Mouse (Mus musculus) gonadal fat pad, adult 2 months (tissue): ENCODE measurements around the gene Plekhh2. TPM values are rescaled to one million over a fixed set of nuclear protein-coding genes. Genes with fewer than 3 reads are reported as not detected.

Experiments used
- DNase-seq: peaks from one replicate; pipeline ENCODE4 v3.0.0-alpha.2; 2012; ENCODE audit warnings: low read depth
- polyA plus RNA-seq: library from polyadenylated mRNA; depleted of rRNA; stranded (reverse); fragments of >200 nt; gene quantifications from 2 replicates; pipeline ENCODE4 v1.2.3, GENCODE M21; 2012; rRNA removed

The Plekhh2 gene
- polyA plus RNA-seq, 1 experiment, result 5.8 TPM

- DNase-seq, result no peak
Measured at GRCm38 (mm10) chr17:84644292-84645050, 132.8 kb downstream of the Plekhh2 start.

- DNase-seq, result no peak
Measured at GRCm38 (mm10) chr17:84645119-84645518, 133.4 kb downstream of the Plekhh2 start.

- DNase-seq, result no peak
Measured at GRCm38 (mm10) chr17:84645894-84646293, 134.2 kb downstream of the Plekhh2 start.

- DNase-seq, result no peak
Measured at GRCm38 (mm10) chr17:84646477-84646876, 134.8 kb downstream of the Plekhh2 start.

- DNase-seq, result no peak
Measured at GRCm38 (mm10) chr17:84647630-84648029, 135.9 kb downstream of the Plekhh2 start.

- DNase-seq, result no peak
Measured at GRCm38 (mm10) chr17:84650302-84651017, 138.8 kb downstream of the Plekhh2 start.

GRCm38 (mm10) chr17:84653544-84653943 lies 141.8 kb downstream of the Plekhh2 start:
- DNase-seq, result no peak

GRCm38 (mm10) chr17:84656205-84656604 lies 144.5 kb downstream of the Plekhh2 start:
- no peak for DNase-seq

GRCm38 (mm10) chr17:84656653-84657421 lies 145.1 kb downstream of the Plekhh2 start:
- no peak for DNase-seq

- DNase-seq, result no peak
Measured at GRCm38 (mm10) chr17:84657422-84657732, 145.7 kb downstream of the Plekhh2 start.

- DNase-seq, result no peak
Measured at GRCm38 (mm10) chr17:84657782-84658181, 146.1 kb downstream of the Plekhh2 start.

GRCm38 (mm10) chr17:84658195-84658594 lies 146.5 kb downstream of the Plekhh2 start:
- no peak for DNase-seq

GRCm38 (mm10) chr17:84658951-84659350 lies 147.3 kb downstream of the Plekhh2 start:
- DNase-seq, result no peak

- DNase-seq, result no peak
Measured at GRCm38 (mm10) chr17:84665053-84665452, 153.4 kb downstream of the Plekhh2 start.

- DNase-seq, result no peak
Measured at GRCm38 (mm10) chr17:84665691-84666090, 154.0 kb downstream of the Plekhh2 start.

GRCm38 (mm10) chr17:84667848-84668247 lies 156.2 kb downstream of the Plekhh2 start:
- DNase-seq, result no peak

Other genes starting within 250 kb of the Plekhh2 start
- gene Thada, start 45.7 kb upstream of the Plekhh2 start, polyA plus RNA-seq, result 13.7 and 22.4 TPM in 2 replicates
- 4.9 and 5.7 TPM in 2 replicates for gene Dync2li1, start 114.6 kb downstream of the Plekhh2 start, polyA plus RNA-seq
- 0.35 and 0.37 TPM in 2 replicates for gene Abcg8, start 164.4 kb downstream of the Plekhh2 start, polyA plus RNA-seq
- 1.5 and 1.7 TPM in 2 replicates for gene Abcg5, start 171.1 kb downstream of the Plekhh2 start, polyA plus RNA-seq